Mouse (Mus musculus): ENCODE measurements around the gene Aldh16a1. TPM values are rescaled to one million over a fixed set of nuclear protein-coding genes. Genes with fewer than 3 reads are reported as not detected.
"Not testable (repeated sequence)": the region's sequence is repeated elsewhere in the genome, so short reads cannot be mapped to it uniquely, and the experiment has no call there.

Aldh16a1 gene
- polyA plus RNA-seq, 1 experiment from 2014 or later = 41.9 TPM

DNA sequence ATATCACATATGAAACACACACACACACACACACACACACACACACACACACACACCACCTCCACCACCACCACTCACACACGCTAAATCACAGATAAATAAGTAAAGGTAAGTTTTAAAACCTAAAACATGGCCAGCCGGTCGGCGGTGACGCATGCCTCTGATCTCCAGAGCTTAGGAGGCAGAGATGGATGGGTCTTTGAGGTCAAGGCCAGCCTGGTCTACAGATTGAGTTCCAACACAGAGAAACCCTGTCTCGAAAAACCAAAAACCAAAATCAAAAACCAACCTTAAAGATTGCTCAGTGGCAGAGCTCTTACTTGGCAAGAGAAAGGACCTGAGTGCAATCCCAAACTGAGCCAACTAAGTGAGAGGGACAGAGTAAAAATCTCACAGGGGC lies 54.3 kb downstream of the Aldh16a1 start:
- no peaks in the 10 kb centered on the region for H3K27me3 ChIP-seq
- no peak for ATAC-seq (ENCODE audit: low FRiP score)
- 96% methylated on average over 6 of the region's 6 CpGs for WGBS
- no peaks in the 10 kb centered on the region for H3K36me3 ChIP-seq (replicated peaks)
- no peak overlapping the region for H3K4me2 ChIP-seq
- no peak overlapping the region for H3K27ac ChIP-seq
- no peak overlapping the region for H3K4me3 ChIP-seq (replicated peaks)
- no peaks in the 10 kb centered on the region for H3K4me1 ChIP-seq
- no peak overlapping the region for H3K9ac ChIP-seq
- H3K9me3 ChIP-seq = no peaks in the 10 kb centered on the region

DNA sequence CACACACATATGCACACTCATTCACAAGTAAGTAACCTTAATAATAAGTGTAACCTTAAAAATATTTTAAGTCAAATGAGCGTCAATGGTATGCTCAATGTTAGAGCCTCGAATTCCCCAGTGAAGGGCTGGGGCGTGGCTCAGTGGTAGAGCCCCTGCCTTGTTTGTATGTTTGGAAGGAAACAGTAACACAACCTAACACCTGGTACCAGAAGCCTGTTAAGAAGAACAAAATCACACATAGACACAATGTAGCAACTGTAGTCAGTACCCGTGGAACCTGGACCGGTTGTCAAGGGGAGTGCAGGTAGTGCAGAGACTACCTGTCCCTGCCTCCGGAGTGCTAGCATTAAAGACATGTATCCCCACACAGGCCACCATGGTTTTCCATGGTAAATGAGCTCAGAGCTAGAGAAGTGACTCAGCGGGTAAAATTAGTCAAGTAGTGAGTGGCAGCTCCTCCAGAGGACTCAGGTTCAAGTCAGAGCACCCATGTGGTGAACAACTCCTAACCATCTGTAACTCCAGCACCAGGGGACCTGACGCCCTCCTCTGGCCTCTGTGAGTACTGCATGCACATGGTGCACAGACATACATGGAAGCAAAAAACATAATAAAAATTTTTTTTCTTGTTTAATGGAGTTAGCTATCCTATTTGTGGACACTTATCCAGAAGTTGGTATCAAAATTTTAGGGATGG lies 55.7 kb downstream of the Aldh16a1 start:
- 90% methylated on average over 8 of the region's 8 CpGs for WGBS
- Histone ChIP-seq H3K4me1 (no peaks in the 10 kb centered on the region), H3K9ac (no peak overlapping the region), H3K27me3 (0 out of 2 replicates have a peak, but pooled peaks cover 6% of the 10 kb centered on the region), H3K27ac (no peak overlapping the region), H3K4me2 (no peak overlapping the region), H3K9me3 (no peaks in the 10 kb centered on the region), H3K36me3 (replicated peaks) (no peaks in the 10 kb centered on the region), H3K4me3 (replicated peaks) (no peak overlapping the region)
- ATAC-seq (ENCODE audit: low FRiP score) = no peak

DNA sequence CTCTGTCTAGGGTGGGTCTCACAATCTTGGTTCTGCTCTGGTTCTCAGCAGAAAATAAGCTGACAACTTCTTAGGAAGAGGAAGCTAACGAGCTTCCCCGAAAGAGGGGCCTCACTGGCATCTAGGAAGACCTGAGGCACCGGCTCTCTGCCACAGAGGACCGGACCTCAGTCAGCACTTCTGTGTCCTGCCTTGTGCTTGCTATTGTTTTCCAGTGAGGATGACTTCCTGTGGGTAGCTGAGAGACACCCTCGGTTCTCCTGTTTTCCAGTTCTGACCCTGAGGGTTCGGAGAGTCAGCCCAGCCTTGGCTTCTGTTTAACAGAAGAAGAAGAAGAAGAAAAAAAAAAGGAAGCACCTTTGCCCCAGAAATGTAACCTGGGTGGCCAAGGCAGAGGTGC lies 56.9 kb downstream of the Aldh16a1 start:
- no peaks in the 10 kb centered on the region for H3K9me3 ChIP-seq
- H3K27ac ChIP-seq = no peak overlapping the region
- no peaks in the 10 kb centered on the region for H3K4me1 ChIP-seq
- no peak overlapping the region for H3K9ac ChIP-seq
- no peaks in the 10 kb centered on the region for H3K36me3 ChIP-seq (replicated peaks)
- no peak overlapping the region for H3K4me2 ChIP-seq
- no peak for ATAC-seq (ENCODE audit: low FRiP score)
- 0 out of 2 replicates have a peak, but pooled peaks cover 6% of the 10 kb centered on the region for H3K27me3 ChIP-seq
- no peak overlapping the region for H3K4me3 ChIP-seq (replicated peaks)
- WGBS = 58% methylated on average over 6 of the region's 6 CpGs

DNA sequence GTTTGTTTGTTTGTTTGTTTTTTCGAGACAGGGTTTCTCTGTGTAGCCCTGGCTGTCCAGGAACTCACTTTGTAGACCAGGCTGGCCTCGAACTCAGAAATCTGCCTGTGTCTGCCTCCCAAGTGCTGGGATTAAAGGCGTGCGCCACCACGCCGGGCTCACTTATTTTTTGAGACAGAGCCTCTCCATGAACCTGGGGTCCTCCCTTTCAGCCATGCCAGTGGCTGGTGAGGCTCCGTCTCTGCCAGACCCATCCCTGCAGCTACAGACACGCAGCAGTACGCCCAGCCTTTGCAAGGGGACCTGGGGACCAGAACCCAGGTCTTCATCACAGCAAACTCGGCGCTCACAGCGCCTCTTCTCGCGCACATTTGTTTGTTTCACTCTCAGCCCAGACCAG lies 58.4 kb downstream of the Aldh16a1 start:
- not testable (repeated sequence) for H3K9ac ChIP-seq; H3K27me3 ChIP-seq; H3K4me3 ChIP-seq (replicated peaks); ATAC-seq (ENCODE audit: low FRiP score); H3K36me3 ChIP-seq (replicated peaks); H3K4me2 ChIP-seq; H3K27ac ChIP-seq; H3K9me3 ChIP-seq
- H3K4me1 ChIP-seq = peaks cover 11% of the 10 kb centered on the region; the same call in 1 of the 2 replicates
- 89% methylated on average over 14 of the region's 14 CpGs for WGBS

DNA sequence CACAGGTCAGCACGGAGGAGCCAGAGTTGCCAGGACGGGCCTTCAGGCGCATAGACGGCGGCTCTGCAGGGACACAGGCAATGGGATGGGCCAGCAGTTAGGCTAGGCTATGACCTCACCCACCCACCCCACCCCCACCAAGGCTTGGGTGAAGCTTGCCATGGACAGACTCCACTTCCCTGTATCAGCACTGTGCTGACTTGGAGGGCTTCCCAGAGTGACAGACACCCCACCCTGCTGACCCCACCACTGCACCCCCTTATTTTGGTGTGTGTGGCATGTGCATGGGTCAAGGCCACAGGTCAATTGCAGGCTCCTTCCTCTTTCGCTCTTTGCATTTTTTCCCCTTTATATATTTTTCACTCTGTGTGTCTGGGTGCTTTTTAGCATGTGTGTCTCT lies 59.0 kb downstream of the Aldh16a1 start:
- no peak overlapping the region for H3K9ac ChIP-seq
- no peak overlapping the region for H3K4me3 ChIP-seq (replicated peaks)
- H3K27ac ChIP-seq = no peak overlapping the region
- no peak for ATAC-seq (ENCODE audit: low FRiP score)
- 86% methylated on average over 6 of the region's 6 CpGs for WGBS
- H3K4me2 ChIP-seq = no peak overlapping the region
- H3K36me3 ChIP-seq (replicated peaks) = no peaks in the 10 kb centered on the region
- H3K27me3 ChIP-seq = 0 out of 2 replicates have a peak, but pooled peaks cover 6% of the 10 kb centered on the region
- no peaks in the 10 kb centered on the region for H3K9me3 ChIP-seq
- H3K4me1 ChIP-seq = peaks cover 13% of the 10 kb centered on the region; the same call in 1 of the 2 replicates

DNA sequence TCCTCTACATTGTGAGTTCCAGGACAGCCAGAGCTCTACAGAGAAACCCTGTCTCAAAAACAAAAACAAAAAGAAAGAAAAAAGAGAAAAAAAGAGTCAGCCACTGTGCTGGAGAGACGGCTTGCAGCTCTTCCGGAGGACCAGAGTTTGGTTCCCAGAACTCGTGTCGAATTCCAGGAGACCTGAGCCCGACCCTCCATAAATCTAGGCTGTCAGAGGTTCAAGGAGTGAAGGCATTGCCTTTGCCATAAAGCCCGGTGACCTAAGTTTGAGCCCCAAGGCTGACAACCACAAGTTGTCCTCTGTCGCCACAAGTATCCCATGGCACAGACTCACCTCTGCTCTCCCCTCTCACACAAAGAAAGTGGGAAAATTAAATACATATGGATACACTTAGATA lies 60.3 kb downstream of the Aldh16a1 start:
- Histone ChIP-seq H3K27ac (no peak overlapping the region), H3K4me1 (peaks cover 13% of the 10 kb centered on the region; the same call in 1 of the 2 replicates)

DNA sequence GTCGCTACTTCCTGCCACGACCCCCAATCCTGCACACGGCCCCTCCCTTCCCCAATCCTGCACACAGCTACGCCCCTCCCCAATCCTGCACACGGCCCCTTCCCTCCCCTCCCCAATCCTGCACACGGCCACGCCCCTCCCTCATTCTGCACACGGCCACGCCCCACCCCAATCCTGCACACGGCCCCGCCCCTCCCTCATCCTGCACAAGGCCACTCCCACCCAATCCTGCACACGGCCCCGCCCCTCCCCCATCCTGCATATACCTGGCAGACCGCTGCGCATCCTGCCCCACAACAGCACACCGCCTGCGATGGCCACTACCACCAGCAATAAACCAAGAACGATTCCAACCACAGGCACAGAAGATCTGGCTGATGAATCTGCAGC lies 60.9 kb downstream of the Aldh16a1 start:
- 0 out of 2 replicates have a peak, but pooled peaks cover 6% of the 10 kb centered on the region for H3K27me3 ChIP-seq
- no peak overlapping the region for H3K4me2 ChIP-seq
- no peaks in the 10 kb centered on the region for H3K9me3 ChIP-seq
- peaks cover 13% of the 10 kb centered on the region; the same call in 1 of the 2 replicates for H3K4me1 ChIP-seq
- ATAC-seq (ENCODE audit: low FRiP score) = no peak
- 27% methylated on average over 18 of the region's 18 CpGs for WGBS
- H3K27ac ChIP-seq = no peak overlapping the region
- peaks cover 1% of the 10 kb centered on the region for H3K36me3 ChIP-seq (replicated peaks)
- no peak overlapping the region for H3K4me3 ChIP-seq (replicated peaks)
- no peak overlapping the region for H3K9ac ChIP-seq

More for the DNA sequence above, 60.3 kb downstream of the Aldh16a1 start:
- WGBS = 75% methylated on average over 7 of the region's 7 CpGs
- H3K9me3 ChIP-seq = no peaks in the 10 kb centered on the region
- no peak overlapping the region for H3K9ac ChIP-seq
- ATAC-seq (ENCODE audit: low FRiP score) = no peak
- no peaks in the 10 kb centered on the region for H3K36me3 ChIP-seq (replicated peaks)
- 0 out of 2 replicates have a peak, but pooled peaks cover 6% of the 10 kb centered on the region for H3K27me3 ChIP-seq
- no peak overlapping the region for H3K4me3 ChIP-seq (replicated peaks)
- no peak overlapping the region for H3K4me2 ChIP-seq

DNA sequence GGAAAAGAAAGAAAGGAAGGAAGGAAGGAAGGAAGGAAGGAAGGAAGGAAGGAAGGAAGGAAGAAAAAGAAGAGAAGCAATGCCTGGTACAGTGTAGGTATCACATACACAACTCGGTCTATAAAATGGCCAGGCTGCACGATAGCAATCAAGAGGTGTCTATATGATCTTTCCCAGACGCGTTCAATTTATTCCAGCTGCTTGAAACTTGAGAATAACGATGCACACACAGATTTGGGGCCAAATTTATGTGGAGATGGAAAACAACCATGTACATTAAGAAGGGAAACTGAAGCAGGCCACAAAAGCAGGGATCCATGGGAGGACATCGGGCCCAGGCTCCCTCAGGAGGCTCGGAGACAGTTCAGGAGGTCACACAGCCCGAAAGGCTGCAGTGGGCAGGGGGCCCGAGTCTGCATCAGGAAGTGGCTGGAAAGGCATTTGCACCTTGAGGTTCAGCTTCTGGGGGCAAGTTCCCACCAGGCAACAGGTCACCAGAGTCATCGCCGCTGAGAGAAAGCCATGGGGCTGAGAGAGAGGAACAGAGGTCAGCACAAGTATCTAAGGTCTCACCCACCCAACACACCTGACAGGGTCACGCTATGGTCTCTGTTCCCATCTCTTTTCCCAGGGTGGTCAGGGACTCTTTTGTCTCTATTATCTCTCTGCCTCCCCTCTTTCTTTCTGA lies 61.4 kb downstream of the Aldh16a1 start:
- H3K27ac ChIP-seq = peak overlapping the region; percentile 42; the same call in 1 of the 2 replicates
- no peak overlapping the region for H3K4me2 ChIP-seq
- H3K4me3 ChIP-seq (replicated peaks) = no peak overlapping the region
- no peak overlapping the region for H3K9ac ChIP-seq
- H3K36me3 ChIP-seq (replicated peaks) = peaks cover 6% of the 10 kb centered on the region
- no peak for ATAC-seq (ENCODE audit: low FRiP score)
- 0 out of 2 replicates have a peak, but pooled peaks cover 6% of the 10 kb centered on the region for H3K27me3 ChIP-seq
- H3K9me3 ChIP-seq = no peaks in the 10 kb centered on the region
- peaks cover 13% of the 10 kb centered on the region; the same call in 1 of the 2 replicates for H3K4me1 ChIP-seq
- WGBS = 67% methylated on average over 12 of the region's 12 CpGs

DNA sequence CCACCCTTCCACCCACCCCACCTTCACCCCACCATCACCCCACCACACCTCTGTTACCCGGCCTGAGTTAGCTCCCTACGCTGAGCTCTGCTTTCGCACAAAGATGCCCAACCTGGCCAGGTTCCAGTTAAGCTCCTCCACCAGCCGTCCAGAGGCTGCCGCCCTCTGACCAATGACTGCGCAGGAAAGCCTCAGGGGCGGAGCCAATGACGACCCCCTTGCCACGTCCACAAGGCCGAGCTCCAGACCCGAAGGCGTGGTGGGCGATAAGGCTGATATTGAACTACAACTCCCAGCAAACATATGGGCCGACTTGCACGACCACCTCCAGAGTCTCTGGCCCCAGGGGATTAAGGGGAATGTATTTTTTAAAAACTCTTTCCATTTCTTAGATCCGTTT lies 62.3 kb downstream of the Aldh16a1 start, which contains the start of gene Rcn3:
Rcn3 (minus strand) TSS at position 174 of the 400 bp plus-strand sequence.
- peaks cover 11% of the 10 kb centered on the region for H3K36me3 ChIP-seq (replicated peaks)
- no peaks in the 10 kb centered on the region for H3K9me3 ChIP-seq
- H3K9ac ChIP-seq = peak within 1 kb of the TSS; percentile 47
- peak; percentile 94 for ATAC-seq (ENCODE audit: low FRiP score)
- WGBS = under 1% methylated on average over 16 of the region's 16 CpGs
- H3K27me3 ChIP-seq = 0 out of 2 replicates have a peak, but pooled peaks cover 6% of the 10 kb centered on the region
- H3K4me3 ChIP-seq (replicated peaks) = peak within 1 kb of the TSS; percentile 48
- peaks cover 13% of the 10 kb centered on the region; the same call in 1 of the 2 replicates for H3K4me1 ChIP-seq
- H3K4me2 ChIP-seq = peak within 1 kb of the TSS; percentile 70
- H3K27ac ChIP-seq = peak within 1 kb of the TSS; percentile 42; the same call in 1 of the 2 replicates

DNA sequence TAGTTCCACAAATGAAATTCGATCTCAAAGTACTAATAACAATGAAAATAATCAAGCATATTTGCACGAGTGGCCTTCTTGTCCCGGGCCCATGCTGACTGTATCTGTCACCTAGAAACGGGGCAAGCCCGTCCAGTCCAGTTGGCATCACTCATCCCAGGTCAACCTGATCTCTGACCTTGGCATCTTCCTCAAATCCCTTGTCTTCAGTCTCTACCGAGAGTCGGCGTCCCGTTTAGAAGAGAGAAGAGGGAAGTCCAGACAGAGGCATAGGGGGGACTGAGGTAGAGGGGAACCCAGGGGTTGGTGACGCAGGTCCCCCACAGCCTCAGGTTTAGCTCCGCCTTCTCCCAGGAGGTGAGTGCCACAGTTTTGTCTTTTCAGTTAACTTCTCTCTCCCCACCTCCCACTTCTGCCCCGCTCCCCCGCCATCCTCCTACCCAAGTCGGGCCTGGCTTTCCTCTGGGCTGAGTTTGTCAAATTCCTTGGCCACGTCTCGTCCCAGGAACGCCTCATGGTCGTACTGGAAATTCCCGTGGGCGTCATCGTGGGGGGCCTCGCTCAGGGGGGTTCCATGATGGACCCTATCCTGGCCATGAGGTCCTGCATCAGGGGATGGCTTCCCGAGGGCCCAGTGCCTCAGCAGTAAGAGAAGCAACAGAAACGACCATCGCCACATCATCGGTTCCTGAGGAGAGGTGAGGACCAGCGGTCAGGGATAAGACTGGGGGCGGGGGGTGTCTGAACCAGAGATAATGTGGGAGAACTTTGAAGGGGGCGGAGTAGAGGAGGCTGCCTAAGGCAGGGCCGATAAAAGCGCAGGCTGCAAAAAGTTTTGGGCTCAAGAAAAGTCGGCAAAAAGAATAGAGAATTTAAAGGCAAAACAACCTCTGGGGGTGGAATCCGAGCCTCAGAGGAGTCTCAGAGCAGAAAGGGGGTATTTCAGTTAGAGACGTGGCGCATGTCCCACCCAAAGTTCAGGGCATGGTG lies 63.1 kb downstream of the Aldh16a1 start:
- ATAC-seq (ENCODE audit: low FRiP score) = peak; percentile 18
- no peak overlapping the region for H3K27ac ChIP-seq
- peak overlapping the region; percentile 48 for H3K4me3 ChIP-seq (replicated peaks)
- peak overlapping the region; percentile 47 for H3K9ac ChIP-seq
- WGBS = 10% methylated on average over 34 of the region's 35 CpGs
- H3K9me3 ChIP-seq = no peaks in the 10 kb centered on the region
- H3K4me2 ChIP-seq = peak overlapping the region; percentile 70
- H3K27me3 ChIP-seq = 0 out of 2 replicates have a peak, but pooled peaks cover 6% of the 10 kb centered on the region
- peaks cover 19% of the 10 kb centered on the region for H3K36me3 ChIP-seq (replicated peaks)
- peaks cover 13% of the 10 kb centered on the region; the same call in 1 of the 2 replicates for H3K4me1 ChIP-seq

All from forebrain, embryonic 12.5 days (tissue).